Mouse (Mus musculus) kidney, adult 9 months (tissue): ENCODE data around the gene Ttc12.

Source experiments
- DNase-seq: peaks from one replicate; pipeline ENCODE4 v3.0.0; 2022

Gene Ttc12

GRCm38 (mm10) chr9:49488912-49489895, 3.2 kb upstream of the Ttc12 start:
- peak; percentile 86 for DNase-seq

DNA sequence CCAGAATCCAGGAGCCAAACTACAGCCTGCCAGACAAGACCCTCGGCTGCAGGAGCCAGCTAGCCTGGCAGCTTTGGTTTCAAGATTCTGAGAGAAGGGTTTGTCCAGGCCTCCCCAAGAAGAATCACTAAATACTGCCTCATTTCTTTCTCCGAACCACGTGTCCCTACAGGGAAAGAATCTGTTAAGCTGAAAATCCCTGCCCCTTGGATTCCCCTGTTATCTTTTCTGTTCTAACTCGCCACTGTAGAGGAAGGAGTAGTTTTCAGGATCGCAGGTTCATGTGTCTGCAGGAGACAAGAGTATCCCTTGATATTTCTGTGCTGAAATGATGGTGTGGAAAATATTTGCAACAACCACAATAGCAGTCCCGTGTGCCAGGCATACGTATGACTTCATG, 2.2 kb upstream of the Ttc12 start:
- no peak for DNase-seq

DNA sequence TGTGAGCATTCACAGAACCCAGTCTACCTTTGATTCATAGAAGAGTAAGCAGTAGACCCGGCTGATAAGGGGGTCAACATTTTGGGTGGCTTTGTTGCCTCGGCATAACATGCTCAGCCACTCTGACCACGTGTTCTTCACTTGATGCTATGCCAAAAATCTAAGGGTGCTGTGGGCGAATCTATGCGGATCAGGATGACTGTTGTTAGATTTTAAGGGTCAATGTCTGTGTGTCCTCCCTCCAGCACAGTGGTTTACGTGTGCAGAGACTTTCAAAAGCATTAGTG, 1.6 kb upstream of the Ttc12 start:
- DNase-seq = no peak

DNA sequence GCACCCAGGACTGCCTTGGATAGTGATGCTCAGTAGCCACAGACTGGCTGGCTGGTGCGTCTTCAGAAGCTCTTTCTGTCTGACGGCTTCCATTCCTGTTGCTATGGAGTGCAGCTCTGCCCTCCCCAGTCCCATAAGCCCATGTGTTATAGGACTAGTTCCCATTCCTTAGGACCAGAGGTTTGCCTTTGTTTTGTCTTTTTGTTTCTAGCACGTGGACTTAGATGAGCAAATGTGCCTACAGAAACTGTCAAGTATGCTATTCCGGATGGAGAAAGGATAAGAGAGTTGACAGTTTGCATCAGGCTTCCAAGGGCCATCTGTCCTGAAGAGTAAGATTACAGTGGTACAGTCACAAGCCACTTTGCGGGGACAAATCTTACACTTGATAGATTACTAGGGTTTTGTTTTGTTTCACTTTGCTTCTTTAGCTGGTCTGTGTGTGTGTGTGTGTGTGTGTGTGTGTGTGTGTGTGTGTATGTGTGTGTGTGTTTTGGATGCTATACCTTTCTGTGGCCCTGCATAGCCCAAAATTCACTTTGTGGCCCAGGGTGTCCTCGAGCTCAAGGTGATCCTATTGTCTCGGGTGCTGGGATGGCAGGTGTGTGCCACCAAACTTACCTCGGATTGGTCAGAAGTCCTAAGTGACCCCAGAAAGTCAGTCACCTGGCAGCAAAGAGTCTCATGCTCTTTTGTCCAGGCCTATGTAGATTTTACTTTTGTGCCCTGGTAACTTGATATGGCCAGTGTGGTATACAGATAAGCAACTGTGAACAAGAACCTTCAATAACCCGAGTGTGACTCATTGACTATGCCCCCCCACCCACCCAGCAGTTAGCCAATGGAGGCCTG, 1.0 kb upstream of the Ttc12 start:
- DNase-seq = no peak

DNA sequence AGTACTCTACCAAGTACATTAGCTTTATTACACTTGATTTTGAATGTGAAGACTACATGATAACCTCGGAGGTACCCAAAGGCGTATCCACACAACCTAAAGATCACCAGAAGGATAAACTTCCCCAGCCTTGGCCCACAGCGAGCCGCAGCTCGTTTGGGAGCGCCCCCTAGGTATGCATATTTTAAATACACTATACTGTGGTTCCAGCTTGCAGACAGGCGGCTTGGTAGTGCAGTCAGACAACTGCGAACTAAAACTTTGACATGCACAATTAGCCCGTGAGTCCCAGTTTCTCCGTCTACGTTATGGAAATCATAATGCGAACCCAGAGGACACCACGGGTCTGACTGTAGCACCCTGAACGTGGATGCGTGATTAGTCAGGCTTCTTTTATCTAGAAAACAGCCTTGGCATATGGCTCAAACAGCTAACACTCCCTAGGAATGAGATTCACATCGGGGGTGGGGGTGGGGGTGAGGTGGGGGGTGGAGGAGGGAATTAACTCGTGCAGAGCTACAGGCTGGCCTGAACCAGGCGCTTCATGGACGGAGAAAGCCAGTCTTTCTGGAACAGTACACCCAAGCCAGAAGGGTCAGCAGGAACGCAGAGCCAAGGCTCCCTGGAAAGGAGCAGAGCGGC, 654 bp downstream of the Ttc12 start:
- peak; percentile 58 for DNase-seq

- no peak for DNase-seq
Observed at GRCm38 (mm10) chr9:49483316-49483715, 2.7 kb downstream of the Ttc12 start.

- no peak for DNase-seq
Observed at GRCm38 (mm10) chr9:49472126-49472525, 13.9 kb downstream of the Ttc12 start.

GRCm38 (mm10) chr9:49470946-49471345, 15.1 kb downstream of the Ttc12 start:
- DNase-seq = no peak

DNA sequence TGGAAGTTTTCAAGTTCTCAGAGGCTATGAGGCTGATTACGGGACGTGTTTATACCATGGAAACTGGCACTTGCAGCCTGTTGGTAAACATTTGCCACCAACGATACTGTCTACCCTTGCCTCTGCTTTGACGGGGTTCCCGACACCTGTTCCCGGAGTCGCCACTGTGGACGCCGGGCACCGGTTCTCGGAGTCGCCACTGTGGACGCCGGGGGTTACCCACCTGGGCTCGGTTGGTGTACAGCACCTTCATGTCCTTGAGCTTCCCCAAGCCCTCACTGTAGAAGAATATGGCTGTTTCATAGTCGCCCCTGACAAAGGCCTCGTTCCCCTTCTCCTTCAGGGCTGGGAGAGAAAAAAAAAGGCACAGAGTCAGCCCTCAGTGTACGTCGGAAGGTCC, 16.0 kb downstream of the Ttc12 start:
- DNase-seq = no peak

DNA sequence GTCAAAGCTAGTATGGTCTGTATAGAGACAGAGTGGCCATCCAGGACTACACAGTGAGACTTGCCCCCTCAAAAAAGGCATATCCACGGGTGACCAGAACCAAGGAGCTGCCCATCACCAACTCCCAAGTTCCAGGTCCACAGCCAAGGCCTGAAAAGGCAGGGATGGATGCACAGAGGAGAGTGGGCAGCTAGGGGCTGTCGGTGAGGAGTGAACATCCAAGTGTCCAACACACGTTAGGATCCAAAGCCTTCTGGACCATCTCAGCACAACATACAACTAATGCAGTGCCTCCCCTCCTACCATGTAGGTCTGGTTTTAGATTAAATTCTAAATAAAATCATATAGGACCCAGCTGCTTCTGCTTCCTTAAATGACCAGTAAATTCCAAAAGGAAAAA, 29.9 kb downstream of the Ttc12 start:
- DNase-seq = no peak

GRCm38 (mm10) chr9:49452396-49452795, 33.6 kb downstream of the Ttc12 start:
- DNase-seq = no peak

- no peak for DNase-seq
Observed at GRCm38 (mm10) chr9:49450491-49450890, 35.5 kb downstream of the Ttc12 start.

GRCm38 (mm10) chr9:49442621-49443020, 43.4 kb downstream of the Ttc12 start:
- peak; percentile 14 for DNase-seq

DNA sequence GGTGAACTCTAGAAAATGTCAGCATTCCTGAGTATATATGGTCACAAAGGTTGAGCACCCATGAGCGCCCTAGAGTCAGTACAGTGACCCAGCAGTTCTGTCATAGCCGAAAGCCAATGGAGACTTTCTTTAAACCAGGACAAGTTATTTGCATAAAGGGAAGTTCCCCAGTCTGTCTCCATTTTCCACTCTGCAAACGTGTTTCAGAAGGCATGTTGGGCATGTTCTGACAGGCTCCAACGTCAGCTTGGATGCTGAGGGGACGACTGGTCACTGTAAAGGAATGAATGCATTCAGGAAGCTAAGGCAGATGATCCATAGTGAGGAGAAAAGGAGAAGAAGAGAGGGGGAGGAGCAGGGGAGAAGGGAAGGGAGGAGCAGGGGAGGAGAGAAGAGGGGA, 58.5 kb downstream of the Ttc12 start:
- no peak for DNase-seq

DNA sequence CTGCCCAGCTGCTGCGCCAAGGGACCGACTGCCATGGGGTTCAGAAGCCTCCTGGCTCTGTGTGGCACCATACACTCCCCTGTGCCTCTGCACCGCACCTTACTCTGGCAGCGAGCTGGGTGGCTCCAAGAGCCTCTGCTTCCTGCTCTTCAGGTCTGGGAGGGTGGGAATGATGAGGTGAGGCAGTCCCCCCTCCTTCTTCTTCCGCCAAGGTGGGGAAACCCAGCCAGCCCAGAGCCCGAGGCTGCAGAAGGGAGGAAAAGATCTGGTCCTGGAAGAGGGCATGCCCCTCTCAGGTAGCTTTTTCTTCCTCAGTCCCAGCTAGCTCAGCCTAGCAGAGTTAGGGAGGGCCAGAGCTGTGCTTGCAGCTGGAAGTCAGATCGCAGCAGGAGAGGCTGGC, 59.1 kb downstream of the Ttc12 start, which contains the start of gene Ankk1:
Gene Ankk1 (minus strand): TSS at position 101 of the 400 bp plus-strand sequence.
- DNase-seq = no peak

DNA sequence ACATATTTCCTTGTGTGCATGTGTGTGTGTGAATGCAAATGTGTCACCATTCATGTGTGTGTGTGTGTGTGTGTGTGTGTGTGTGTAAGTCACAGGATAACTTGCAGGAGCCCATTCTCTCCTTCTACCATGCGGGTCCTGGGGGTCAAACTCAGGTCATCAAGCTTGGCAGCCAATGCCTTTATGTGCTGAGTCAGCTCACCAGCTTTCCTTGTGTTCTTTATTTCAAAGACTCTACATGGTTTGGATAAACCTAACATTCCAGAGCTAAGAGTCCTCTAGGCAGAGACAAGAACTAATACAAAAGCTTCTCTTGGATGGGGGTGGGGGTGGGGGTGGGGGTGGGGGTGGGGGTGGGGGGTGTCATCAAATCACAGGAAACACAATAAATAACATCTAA, 60.4 kb downstream of the Ttc12 start:
- DNase-seq = no peak

DNA sequence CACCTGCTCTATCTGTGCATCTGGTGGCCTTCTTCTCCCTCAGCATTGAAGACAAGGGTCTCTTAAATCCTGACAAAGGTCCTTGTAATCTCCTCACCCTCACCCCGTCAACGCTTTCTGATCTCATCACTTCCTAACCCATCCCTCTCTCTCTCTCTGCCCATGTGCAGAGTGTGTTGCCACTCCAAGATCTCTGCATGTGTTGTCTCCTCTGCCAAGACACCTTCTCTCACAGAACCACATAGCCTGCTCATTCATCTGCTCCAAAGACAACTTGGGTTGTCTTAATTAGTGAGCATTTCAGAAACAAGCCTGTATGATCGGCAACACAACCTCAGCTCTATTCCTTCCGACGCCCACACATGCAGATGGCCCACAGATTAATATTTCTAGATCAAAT, 62.2 kb downstream of the Ttc12 start:
- no peak for DNase-seq

DNA sequence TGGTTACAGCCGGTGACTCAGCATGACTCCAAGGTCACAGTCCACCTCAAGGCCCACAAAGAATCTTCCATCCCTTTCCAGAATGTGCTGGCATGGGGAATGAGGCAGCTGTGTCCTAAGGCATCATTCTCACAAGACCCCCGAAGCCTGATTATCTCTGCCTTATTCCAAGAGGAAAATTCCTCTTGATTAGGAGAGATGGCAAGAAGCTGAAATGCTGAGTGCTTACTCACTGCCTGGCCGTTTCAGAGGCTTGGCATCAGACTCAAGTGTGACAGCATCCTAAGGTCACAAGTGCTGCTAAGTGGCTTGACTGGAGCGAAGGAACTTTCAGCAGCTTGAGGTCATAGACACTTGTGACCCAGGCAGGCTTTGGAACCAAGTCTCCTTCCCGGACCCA, 75.4 kb downstream of the Ttc12 start:
- no peak for DNase-seq

- DNase-seq = no peak
Observed at GRCm38 (mm10) chr9:49407028-49407427, 79.0 kb downstream of the Ttc12 start.

DNA sequence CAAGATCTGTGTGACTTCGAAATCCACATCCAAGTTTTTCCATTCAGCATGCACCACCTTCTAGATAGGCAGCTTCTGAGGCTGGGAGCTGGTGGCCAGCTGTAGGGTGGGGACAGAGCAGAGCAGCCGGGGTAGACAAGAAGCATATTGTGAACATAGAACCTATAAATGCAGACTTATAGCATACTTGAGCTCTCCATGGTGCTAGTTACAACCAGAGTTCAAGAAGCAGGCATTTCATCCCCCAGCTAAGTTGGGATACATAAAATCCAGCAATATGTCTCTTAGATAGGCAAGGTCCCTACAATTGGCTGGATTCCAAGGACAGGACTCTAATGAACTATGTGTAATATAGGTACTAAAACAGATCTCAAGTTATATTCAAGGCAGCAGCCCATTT, 82.3 kb downstream of the Ttc12 start:
- DNase-seq = no peak

GRCm38 (mm10) chr9:49396006-49396405, 90.0 kb downstream of the Ttc12 start:
- DNase-seq = no peak

DNA sequence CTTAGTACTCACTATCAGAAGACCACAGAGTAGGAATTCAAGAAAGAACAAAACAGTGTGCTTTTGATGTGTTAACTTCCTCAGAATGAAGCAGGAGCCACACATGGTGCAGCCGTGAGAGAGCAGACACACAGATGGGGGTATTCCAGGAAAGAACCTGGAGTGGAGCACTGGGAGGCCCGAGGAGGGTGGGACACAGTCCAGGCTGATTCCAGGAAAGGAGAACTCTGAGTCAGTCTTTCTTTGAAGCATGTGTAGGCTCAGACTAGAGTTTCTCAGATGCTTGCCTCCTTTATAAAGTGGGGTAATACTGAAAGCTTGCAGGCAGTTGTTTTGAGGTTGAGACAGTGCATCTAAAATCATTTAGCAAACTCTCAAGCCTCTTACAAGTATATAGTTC, 93.8 kb downstream of the Ttc12 start:
- DNase-seq = no peak
